Mouse (Mus musculus): Measurements from ENCODE around the gene Siglecf. TPM values are rescaled to one million over a fixed set of nuclear protein-coding genes. Genes with fewer than 3 reads are reported as not detected.

Siglecf gene
- polyA plus RNA-seq, 1 experiment from 2014 or later = 0.18 TPM

GRCm38 (mm10) chr7:43408131-43408553 lies 57.0 kb downstream of the Siglecf start, which contains the start of gene Siglecg:
Gene Siglecg (plus strand): TSS chr7:43408204.
- H3K27me3 ChIP-seq (ENCODE audit: control insufficient read depth, insufficient read depth, low read depth, low read length) = no peaks in the 10 kb centered on the region
- no peak for ATAC-seq
- WGBS = 83% methylated on average over 4 of the region's 4 CpGs
- H3K9ac ChIP-seq (ENCODE audit: low read depth, low read length) = no peak within 1 kb of the TSS
- H3K36me3 ChIP-seq (ENCODE audit: control insufficient read depth, insufficient read depth, low read length) = no peaks in the 10 kb centered on the region
- no peaks in the 10 kb centered on the region for H3K4me1 ChIP-seq (ENCODE audit: control insufficient read depth, insufficient read depth, low read length)
- H3K4me2 ChIP-seq (ENCODE audit: low read length) = no peak within 1 kb of the TSS
- no peaks in the 10 kb centered on the region for H3K9me3 ChIP-seq (replicated peaks; ENCODE audit: control insufficient read depth, low read length, poor library complexity, severe bottlenecking)
- no peak within 1 kb of the TSS for H3K4me3 ChIP-seq (ENCODE audit: low read depth, low read length)
- H3K27ac ChIP-seq (ENCODE audit: low read length) = no peak within 1 kb of the TSS

- ATAC-seq = no peak
- 79% methylated on average over 3 of the region's 3 CpGs for WGBS
These were observed 57.9 kb downstream of the Siglecf start for GRCm38 (mm10) chr7:43409084-43409483.

More at GRCm38 (mm10) chr7:43409084-43409483, 57.9 kb downstream of the Siglecf start:
- no peaks in the 10 kb centered on the region for H3K36me3 ChIP-seq (ENCODE audit: control insufficient read depth, insufficient read depth, low read length)
- no peaks in the 10 kb centered on the region for H3K4me1 ChIP-seq (ENCODE audit: control insufficient read depth, insufficient read depth, low read length)
- H3K9ac ChIP-seq (ENCODE audit: low read depth, low read length) = no peak overlapping the region
- no peak overlapping the region for H3K27ac ChIP-seq (ENCODE audit: low read length)
- no peak overlapping the region for H3K4me2 ChIP-seq (ENCODE audit: low read length)
- H3K4me3 ChIP-seq (ENCODE audit: low read depth, low read length) = no peak overlapping the region
- no peaks in the 10 kb centered on the region for H3K27me3 ChIP-seq (ENCODE audit: control insufficient read depth, insufficient read depth, low read depth, low read length)
- H3K9me3 ChIP-seq (replicated peaks; ENCODE audit: control insufficient read depth, low read length, poor library complexity, severe bottlenecking) = no peaks in the 10 kb centered on the region

Other genes with a start within 250 kb of the Siglecf start
- gene Zfp936, start 237.1 kb upstream of the Siglecf start, polyA plus RNA-seq (2015; fragmentation: Nextera tagmentation; extraction: Ambion mirVana) = not detected in 2 replicates
- 24.6 and 26.0 TPM in 2 replicates for gene Zfp715, start 38.0 kb upstream of the Siglecf start, polyA plus RNA-seq (2015; fragmentation: Nextera tagmentation; extraction: Ambion mirVana)
- gene Siglecg, start 56.9 kb downstream of the Siglecf start, polyA plus RNA-seq (2015; fragmentation: Nextera tagmentation; extraction: Ambion mirVana) = not detected in 2 replicates
- not detected in 2 replicates for gene Lim2, start 76.3 kb downstream of the Siglecf start, polyA plus RNA-seq (2015; fragmentation: Nextera tagmentation; extraction: Ambion mirVana)
- not detected in 2 replicates for gene Nkg7, start 85.7 kb downstream of the Siglecf start, polyA plus RNA-seq (2015; fragmentation: Nextera tagmentation; extraction: Ambion mirVana)
- gene Cldnd2, start 89.4 kb downstream of the Siglecf start, polyA plus RNA-seq (2015; fragmentation: Nextera tagmentation; extraction: Ambion mirVana) = not detected in 2 replicates
- 96.3 and 105 TPM in 2 replicates for gene Etfb, start 92.7 kb downstream of the Siglecf start, polyA plus RNA-seq (2015; fragmentation: Nextera tagmentation; extraction: Ambion mirVana)
- 0.36 and 1.2 TPM in 2 replicates for gene Gm45233, start 92.8 kb downstream of the Siglecf start, polyA plus RNA-seq (2015; fragmentation: Nextera tagmentation; extraction: Ambion mirVana)
- 15.5 and 15.7 TPM in 2 replicates for gene Vsig10l, start 111.8 kb downstream of the Siglecf start, polyA plus RNA-seq (2015; fragmentation: Nextera tagmentation; extraction: Ambion mirVana)
- gene Iglon5, start 138.7 kb downstream of the Siglecf start, polyA plus RNA-seq (2015; fragmentation: Nextera tagmentation; extraction: Ambion mirVana) = 7.1 and 7.7 TPM in 2 replicates
- gene 4931406B18Rik, start 154.6 kb downstream of the Siglecf start, polyA plus RNA-seq (2015; fragmentation: Nextera tagmentation; extraction: Ambion mirVana) = not detected in 2 replicates
- gene Cd33, start 193.1 kb downstream of the Siglecf start, polyA plus RNA-seq (2015; fragmentation: Nextera tagmentation; extraction: Ambion mirVana) = 0.67 and 1.4 TPM in 2 replicates
- gene Zfp658, start 210.9 kb downstream of the Siglecf start, polyA plus RNA-seq (2015; fragmentation: Nextera tagmentation; extraction: Ambion mirVana) = 9.1 and 9.9 TPM in 2 replicates
- gene Zfp719, start 228.3 kb downstream of the Siglecf start, polyA plus RNA-seq (2015; fragmentation: Nextera tagmentation; extraction: Ambion mirVana) = 15.6 and 17.1 TPM in 2 replicates

Measured in midbrain, embryonic 16.5 days (tissue).